Mouse (Mus musculus) activated CD4-positive, CD25-positive, alpha-beta regulatory T cell, adult 9 weeks (primary cell): ENCODE measurements around the gene Pfn3. TPM values are rescaled to one million over a fixed set of nuclear protein-coding genes. Genes with fewer than 3 reads are reported as not detected.

Experiments
- polyA plus RNA-seq: library from polyadenylated mRNA; unstranded; fragments of 100-300 nt; shearing (Covaris generic); gene quantifications from one replicate; pipeline ENCODE4 v1.2.1, GENCODE M21; 2017

The Pfn3 gene
- not detected for polyA plus RNA-seq

DNA sequence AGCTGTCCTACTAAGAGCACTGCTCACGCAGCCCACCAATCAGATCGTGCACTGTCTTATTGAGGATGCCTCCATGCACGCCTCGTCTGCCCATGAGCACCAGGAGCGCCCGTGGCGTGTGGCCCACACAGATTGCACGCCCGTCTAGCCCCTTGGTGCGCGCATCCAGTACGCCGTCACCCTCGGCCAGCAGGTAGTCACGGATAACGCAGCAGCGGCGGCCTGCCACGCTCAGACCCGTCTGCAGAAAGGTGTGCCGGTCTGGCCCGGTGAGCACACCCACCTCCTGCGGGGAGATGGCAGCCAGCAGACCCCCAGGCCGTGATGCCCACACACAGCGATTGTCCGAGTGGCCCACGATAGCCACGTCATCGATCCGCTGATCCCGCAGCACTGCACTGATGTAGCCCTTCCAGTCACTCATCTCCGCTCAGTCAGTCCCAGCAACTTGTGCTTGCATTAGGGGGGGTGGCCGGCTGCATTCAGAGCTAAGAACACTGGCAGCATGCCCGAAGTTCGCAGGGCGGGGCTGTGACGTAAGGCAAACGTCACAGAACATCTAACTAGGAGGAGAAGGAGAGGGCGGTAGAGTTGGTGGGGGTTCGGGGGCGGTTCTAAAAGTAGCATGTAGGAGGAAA is at the start of gene Pfn3:
Pfn3 (minus strand) TSS at position 490 of the 638 bp plus-strand sequence.

DNA sequence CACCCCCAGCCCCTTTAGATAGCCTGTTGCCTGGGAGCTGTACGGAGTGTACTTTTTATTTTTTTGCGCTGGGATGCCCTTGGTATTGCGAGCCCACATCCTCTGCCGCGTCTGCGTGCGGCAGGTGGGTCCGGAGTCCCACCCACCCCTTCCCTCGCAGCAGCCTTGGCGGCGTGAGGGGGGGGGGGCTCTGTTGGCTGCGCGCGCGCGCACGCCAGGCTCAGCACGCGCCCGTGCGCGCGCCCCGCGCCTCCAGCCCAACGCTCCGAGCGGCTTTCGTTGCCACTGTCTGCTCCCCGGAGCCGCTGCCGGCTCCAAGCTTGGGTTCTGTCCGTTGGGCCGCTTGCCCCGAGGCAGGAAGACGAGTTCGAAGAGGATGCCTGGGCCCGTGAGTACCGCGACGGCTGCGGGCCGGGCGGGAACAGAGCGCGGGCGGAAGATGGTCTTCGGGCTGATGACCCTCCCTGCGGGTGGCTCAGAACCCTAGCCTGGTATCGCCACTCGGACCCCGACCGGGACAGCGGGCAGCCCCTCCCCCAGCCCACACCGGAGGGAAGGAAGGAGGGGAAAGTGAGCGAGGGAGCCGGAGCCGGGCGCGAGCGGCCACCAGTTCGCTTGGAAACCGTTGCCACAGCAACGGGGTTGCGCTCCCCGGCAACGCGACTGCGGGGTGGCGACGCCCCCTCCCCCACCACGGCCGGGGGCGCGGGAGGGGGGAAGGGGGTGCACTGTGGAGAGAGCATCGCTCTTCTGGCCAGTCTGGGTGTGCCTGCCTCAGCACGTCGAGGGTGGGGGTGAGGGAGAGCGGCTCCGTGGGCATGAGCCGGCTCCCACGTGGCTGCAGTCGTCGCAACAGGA is 49.2 kb upstream of the Pfn3 start, which contains the start of gene Prr7:
Prr7 (plus strand) TSS at position 241 of the 858 bp plus-strand sequence.

GRCm38 (mm10) chr13:55444937-55445315 is 29.9 kb upstream of the Pfn3 start, which contains the start of gene Grk6:
TSS of gene Grk6 (plus strand) at chr13:55445072.

GRCm38 (mm10) chr13:55426613-55427012 is 11.6 kb upstream of the Pfn3 start, which contains the start of gene F12:
TSS of gene F12 (minus strand) at chr13:55426793.

GRCm38 (mm10) chr13:55398088-55398487 is 16.9 kb downstream of the Pfn3 start, which contains the start of gene Slc34a1:
TSS of gene Slc34a1 (plus strand) at chr13:55398187.

GRCm38 (mm10) chr13:55369531-55370114 is 45.4 kb downstream of the Pfn3 start, which contains the start of gene Rgs14:
TSS of gene Rgs14 (plus strand) at chr13:55369732.

Other genes starting within 250 kb of the Pfn3 start
- 98.2 TPM for gene Nsd1, start 205.4 kb downstream of the Pfn3 start, polyA plus RNA-seq
- gene Prelid1, start 94.7 kb downstream of the Pfn3 start, polyA plus RNA-seq, result 449 TPM
- 17.2 TPM for gene Rab24, start 93.3 kb downstream of the Pfn3 start, polyA plus RNA-seq
- 5.0 TPM for gene Mxd3, start 85.4 kb downstream of the Pfn3 start, polyA plus RNA-seq
- 166 TPM for gene Lman2, start 52.4 kb downstream of the Pfn3 start, polyA plus RNA-seq
- 174 TPM for gene Rgs14, start 45.5 kb downstream of the Pfn3 start, polyA plus RNA-seq
- gene Slc34a1, start 17.0 kb downstream of the Pfn3 start, polyA plus RNA-seq, result not detected
- gene F12, start 11.6 kb upstream of the Pfn3 start, polyA plus RNA-seq, result not detected
- 17.4 TPM for gene Grk6, start 29.8 kb upstream of the Pfn3 start, polyA plus RNA-seq
- not detected for gene Prr7, start 49.0 kb upstream of the Pfn3 start, polyA plus RNA-seq
- gene Dbn1, start 72.9 kb upstream of the Pfn3 start, polyA plus RNA-seq, result not detected
- gene Pdlim7, start 98.4 kb upstream of the Pfn3 start, polyA plus RNA-seq, result 13.1 TPM
- gene Dok3, start 114.1 kb upstream of the Pfn3 start, polyA plus RNA-seq, result 2.8 TPM
- 88.4 TPM for gene Ddx41, start 121.4 kb upstream of the Pfn3 start, polyA plus RNA-seq
- 25.6 TPM for gene Fam193b, start 155.9 kb upstream of the Pfn3 start, polyA plus RNA-seq
- gene Tmed9, start 158.5 kb upstream of the Pfn3 start, polyA plus RNA-seq, result 294 TPM
- gene B4galt7, start 184.7 kb upstream of the Pfn3 start, polyA plus RNA-seq, result 46.0 TPM
- gene Caml, start 207.8 kb upstream of the Pfn3 start, polyA plus RNA-seq, result 41.7 TPM
- 79.8 TPM for gene Ddx46, start 219.8 kb upstream of the Pfn3 start, polyA plus RNA-seq